Comparison of ENCODE assay signal across 9 mouse cellular contexts in the genomic region with DNA sequence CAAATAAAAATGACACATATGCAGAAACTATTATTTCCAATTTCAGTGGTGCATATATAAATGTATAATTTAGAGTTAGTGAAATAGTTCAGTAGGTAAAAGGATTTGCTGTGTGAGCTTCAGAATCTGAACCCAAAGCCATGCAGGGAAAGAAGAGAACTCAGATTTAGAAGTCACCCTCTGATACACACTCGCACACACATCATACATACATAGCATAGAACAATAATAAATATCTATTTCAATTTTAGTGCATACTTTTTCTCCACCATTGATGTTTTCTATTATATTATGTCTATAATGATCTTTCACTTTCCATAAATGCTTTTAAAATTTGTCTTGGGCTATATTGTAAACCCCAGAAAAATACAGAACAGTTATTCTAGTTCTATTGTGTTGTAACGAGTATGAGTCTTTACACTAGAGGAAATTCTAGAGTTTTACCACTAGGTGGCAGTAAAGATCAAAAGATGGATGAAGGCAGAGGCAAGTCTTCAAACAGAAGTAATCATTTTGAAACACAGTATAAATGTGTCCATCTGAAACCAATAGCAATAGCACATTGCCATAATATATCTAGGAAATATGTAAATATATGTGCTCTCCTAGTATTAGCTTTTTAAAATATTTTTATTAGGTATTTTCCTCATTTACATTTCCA. TPM values are rescaled to one million over a fixed set of nuclear protein-coding genes. Genes with fewer than 3 reads are reported as not detected.
A peak's percentile ranks its signal among the peaks of the same experiment; 100 is the strongest.
DNase-seq lines count a peak whose midpoint lies in the region; ATAC-seq lines count a peak whose summit lies in the region.
"Had no signal": no experiment of that assay in that cellular context is flagged by ENCODE, and none has a peak within 500 bp of the region (broad histone marks: within the 10 kb centered on the region; RNA-seq: fewer than 3 reads in every experiment).

No protein-coding gene starts in this region.

- DNase-seq in cerebellum, adult 9-10 months = peak; percentile 14
- DNase-seq in cerebellum, adult 9-11 months = no peak
- peak; percentile 77 for DNase-seq in 3T3-L1 (ENCODE audit: low read depth, low spot score)
- peak; percentile 22 for DNase-seq in embryo, embryonic 11.5 days (ENCODE audit: low read depth, low spot score)
- DNase-seq in adrenal gland, postnatal 4 days (ENCODE audit: low spot score in 2 of 2) = no peak
- no peak for DNase-seq in Muller cell, postnatal 12 days (ENCODE audit: inconsistent ontology term)

- no peak overlapping the region for H3K4me3 ChIP-seq in limb, embryonic 13.5 days
- H3K4me3 ChIP-seq: stomach, embryonic 15.5 days had no signal

- H3K9ac ChIP-seq in limb, embryonic 13.5 days = no peak overlapping the region
- H3K9ac ChIP-seq: stomach, embryonic 15.5 days had no signal

- ATAC-seq in limb, embryonic 13.5 days (ENCODE audit: low FRiP score, low read depth) = peak; percentile 63; the same call in 1 of the 2 replicates
- ATAC-seq in cerebellum, adult (ENCODE audit: insufficient number of reproducible peaks, low FRiP score, low TSS enrichment) = no peak

- no peaks in the 10 kb centered on the region for H3K4me1 ChIP-seq in limb, embryonic 13.5 days
- H3K4me1 ChIP-seq: stomach, embryonic 15.5 days had no signal

- no peaks in the 10 kb centered on the region for H3K9me3 ChIP-seq in limb, embryonic 13.5 days
- H3K9me3 ChIP-seq: stomach, embryonic 15.5 days had no signal

- no peaks in the 10 kb centered on the region for H3K27me3 ChIP-seq in limb, embryonic 13.5 days
- H3K27me3 ChIP-seq: stomach, embryonic 15.5 days had no signal

- 49% methylated on average over 2 of the region's 2 CpGs for WGBS in limb, embryonic 13.5 days

- no peaks in the 10 kb centered on the region for H3K36me3 ChIP-seq in limb, embryonic 13.5 days
- H3K36me3 ChIP-seq: stomach, embryonic 15.5 days had no signal

- no peak overlapping the region for H3K4me2 ChIP-seq in limb, embryonic 13.5 days (replicated peaks)
- H3K4me2 ChIP-seq: stomach, embryonic 15.5 days had no signal

- no peak overlapping the region for H3K27ac ChIP-seq in limb, embryonic 13.5 days
- H3K27ac ChIP-seq: stomach, embryonic 15.5 days had no signal

RNA-seq across cellular contexts. Expression of a gene that starts 28.7 kb away (rescaled TPM):
- 67.4 and 72.3 TPM in 2 replicates for polyA plus RNA-seq in limb, embryonic 13.5 days (2015; fragmentation: Nextera tagmentation; extraction: Ambion mirVana)
- 10 to 100 TPM; 23.7 to 33.0 TPM for total RNA-seq in adrenal gland, postnatal 4 days (2021)

Comparison
In these comparisons a context has a peak if more than half of its experiments do, and no peak if none do; other contexts are left out.
1. DNase-seq: peak in cerebellum, adult 9-10 months (single experiment), 3T3-L1 (single experiment) and embryo, embryonic 11.5 days (single experiment); none in cerebellum, adult 9-11 months (single experiment), adrenal gland, postnatal 4 days (0 of 2) and Muller cell, postnatal 12 days (single experiment).